ENCODE assay signal across 8 mouse cellular contexts in genomic region chr6:128838342-128839265, GRCm38 (mm10). TPM values are rescaled to one million over a fixed set of nuclear protein-coding genes. Genes with fewer than 3 reads are reported as not detected.
DNase-seq lines count a peak whose midpoint lies in the region; ATAC-seq lines count a peak whose summit lies in the region.

No protein-coding gene starts in this region.

- no peaks in the 10 kb centered on the region for H3K36me3 ChIP-seq in intestine, embryonic 15.5 days

- no peaks in the 10 kb centered on the region for H3K9me3 ChIP-seq in intestine, embryonic 15.5 days

- DNase-seq in adrenal gland, adult 8-10 months, result peak; percentile 86
- peak; percentile 85 for DNase-seq in embryo, embryonic 11 days
- peak; percentile 79 for DNase-seq in gastrocnemius, postnatal 25 days
- DNase-seq in left cerebral cortex, postnatal 25 days (ENCODE audit: low spot score in 2 of 2), result peak; percentile 92 to 94
- peak; percentile 91 for DNase-seq in mesoderm, embryonic 11.5 days (ENCODE audit: low read depth, low spot score)
- DNase-seq in right cerebral cortex, postnatal 4 days, result peak; percentile 82
- DNase-seq in yolk sac, embryonic 10.5 days (ENCODE audit: low spot score), result peak; percentile 91

- H3K27me3 ChIP-seq in intestine, embryonic 15.5 days (replicated peaks), result no peaks in the 10 kb centered on the region

- WGBS in intestine, embryonic 15.5 days, result under 1% methylated on average over 49 of the region's 49 CpGs

- peak overlapping the region; percentile 61 for H3K4me3 ChIP-seq in intestine, embryonic 15.5 days (replicated peaks)

- intact Hi-C loops in left cerebral cortex, postnatal 25 days (cut with DNase I), result loop anchor here (1.0 to 2.0 kb wide), 2 partner anchors 35 to 78 kb away; no protein-coding TSS in a partner anchor

- H3K4me1 ChIP-seq in intestine, embryonic 15.5 days (replicated peaks), result peaks cover 9% of the 10 kb centered on the region; the same call in 1 of the 2 replicates

- H3K9ac ChIP-seq in intestine, embryonic 15.5 days, result peak overlapping the region; percentile 76

- H3K4me2 ChIP-seq in intestine, embryonic 15.5 days (replicated peaks), result peak overlapping the region; percentile 63

- ATAC-seq in intestine, embryonic 15.5 days, result peak; percentile 60

- H3K27ac ChIP-seq in intestine, embryonic 15.5 days, result peak overlapping the region; percentile 91

RNA-seq across cellular contexts. Expression of gene Klrb1b, which starts 12.5 kb away (rescaled TPM):
- under 1 TPM in 2 of 4 experiments, not detected in 2; 0.17 to 0.31 TPM for total RNA-seq in adrenal gland, adult 8-10 months (2022)
- total RNA-seq in gastrocnemius, postnatal 25 days (2021), result not detected
- 1.2 TPM in 2 replicates for polyA plus RNA-seq in intestine, embryonic 15.5 days (2015; fragmentation: Nextera tagmentation; extraction: Ambion mirVana)
- total RNA-seq in left cerebral cortex, postnatal 25 days (2021), result not detected

RNA-seq across cellular contexts. Expression of gene Gm44511, which starts 12.5 kb away (rescaled TPM):
- total RNA-seq in adrenal gland, adult 8-10 months (2022), result under 1 TPM in 1 of 4 experiments, not detected in 3; 0.54 TPM
- not detected for total RNA-seq in gastrocnemius, postnatal 25 days (2021)
- polyA plus RNA-seq in intestine, embryonic 15.5 days (2015; fragmentation: Nextera tagmentation; extraction: Ambion mirVana), result not detected in 2 replicates
- not detected for total RNA-seq in left cerebral cortex, postnatal 25 days (2021)

RNA-seq across cellular contexts. Expression of gene Clec2i, which starts 48.8 kb away (rescaled TPM):
- total RNA-seq in adrenal gland, adult 8-10 months (2022), result under 1 TPM in 3 of 4 experiments, not detected in 1; 0.10 to 0.65 (median 0.22) TPM
- not detected for total RNA-seq in gastrocnemius, postnatal 25 days (2021)
- polyA plus RNA-seq in intestine, embryonic 15.5 days (2015; fragmentation: Nextera tagmentation; extraction: Ambion mirVana), result 0.19 and 0.21 TPM in 2 replicates
- total RNA-seq in left cerebral cortex, postnatal 25 days (2021), result not detected

RNA-seq across cellular contexts. Expression of gene Klrb1c, which starts 49.6 kb away (rescaled TPM):
- total RNA-seq in adrenal gland, adult 8-10 months (2022), result 1 to 10 TPM in 1 of 4 experiments, under 1 TPM in 3; 0.22 to 1.0 (median 0.56) TPM
- total RNA-seq in gastrocnemius, postnatal 25 days (2021), result not detected
- polyA plus RNA-seq in intestine, embryonic 15.5 days (2015; fragmentation: Nextera tagmentation; extraction: Ambion mirVana), result 0.30 and 0.34 TPM in 2 replicates
- not detected for total RNA-seq in left cerebral cortex, postnatal 25 days (2021)

RNA-seq across cellular contexts. Expression of gene BC035044, which starts 52.3 kb away (rescaled TPM):
- total RNA-seq in adrenal gland, adult 8-10 months (2022), result 1 to 10 TPM in 1 of 4 experiments, under 1 TPM in 2, not detected in 1; 0.35 to 1.0 (median 0.59) TPM
- total RNA-seq in gastrocnemius, postnatal 25 days (2021), result under 1 TPM in 1 of 2 experiments, not detected in 1; 0.27 TPM
- 1.7 and 1.9 TPM in 2 replicates for polyA plus RNA-seq in intestine, embryonic 15.5 days (2015; fragmentation: Nextera tagmentation; extraction: Ambion mirVana)
- 1 to 10 TPM in 1 of 2 experiments, under 1 TPM in 1; 0.96 to 1.4 TPM for total RNA-seq in left cerebral cortex, postnatal 25 days (2021)

Comparison
In these comparisons a context has a peak if more than half of its experiments do, and no peak if none do; other contexts are left out.
1. Peak in every context shown above with its lines: DNase-seq, ATAC-seq, H3K4me3 ChIP-seq and H3K27ac ChIP-seq.